Mouse (Mus musculus) CH12.LX (cell line): ENCODE measurements around the gene Traf1. TPM values are rescaled to one million over a fixed set of nuclear protein-coding genes. Genes with fewer than 3 reads are reported as not detected.

Experiments used
- DNase-seq: peaks from one replicate; pipeline ENCODE4 v3.0.0-alpha.2; 2013; ENCODE audit errors: extremely low read depth
- H3K27ac ChIP-seq: 2 replicates; pipeline ENCODE4 v1.5.1; 2012; ENCODE audit warnings: low read depth, mild to moderate bottlenecking, control low read depth, moderate library complexity; ENCODE audit not compliant: insufficient read depth
- H3K27me3 ChIP-seq: replicated peaks from 2 replicates; pipeline ENCODE3; 2012; ENCODE audit warnings: inconsistent platforms
- H3K36me3 ChIP-seq, 2 experiments: replicated peaks in 1 of 2; 2 replicates each; pipeline versions ENCODE3 to v1.6.1; 2012; ENCODE audit warnings: inconsistent platforms in 1 of 2, low read length in 1 of 2, mild to moderate bottlenecking in 1 of 2, mixed read lengths in 1 of 2, moderate library complexity in 1 of 2; ENCODE audit not compliant: control insufficient read depth in 1 of 2, insufficient read depth in 1 of 2
- H3K4me1 ChIP-seq, 2 experiments: 2 replicates each; pipeline ENCODE4 v1.6.1; 2012; ENCODE audit warnings: inconsistent platforms in 1 of 2, moderate library complexity in 1 of 2; ENCODE audit not compliant: insufficient read depth in 2 of 2, control insufficient read depth in 1 of 2
- H3K4me2 ChIP-seq: 2 replicates; pipeline ENCODE4 v1.6.1; 2012; ENCODE audit warnings: low read depth, mild to moderate bottlenecking, control low read depth; ENCODE audit not compliant: poor library complexity, insufficient read depth, severe bottlenecking
- H3K4me3 ChIP-seq, 3 experiments: fragments of 150-350 bp in 1 of 3; sonication (generic) in 1 of 3; replicated peaks in 1 of 3; 2 replicates each; pipeline versions ENCODE3 to v1.5.1; 2011 to 2012; ENCODE audit warnings: low read depth in 2 of 3, low read length in 2 of 3, mild to moderate bottlenecking in 2 of 3, moderate library complexity in 2 of 3, control low read depth in 1 of 3, improper control_type of control experiment in 1 of 3, inconsistent platforms in 1 of 3, mixed read lengths in 1 of 3; ENCODE audit not compliant: poor library complexity in 1 of 3
- H3K79me2 ChIP-seq: replicated peaks from 2 replicates; pipeline ENCODE4 v1.6.1; 2012; ENCODE audit warnings: mild to moderate bottlenecking, moderate library complexity; ENCODE audit not compliant: control insufficient read depth, poor library complexity, insufficient read depth, severe bottlenecking; ENCODE audit errors: extremely low read depth
- H3K9ac ChIP-seq: 2 replicates; pipeline ENCODE4 v1.6.1; 2012; ENCODE audit warnings: low read depth, mild to moderate bottlenecking, control low read depth, moderate library complexity; ENCODE audit not compliant: insufficient read depth
- H3K9me3 ChIP-seq: replicated peaks from 2 replicates; pipeline ENCODE3; 2012; ENCODE audit warnings: low read length, inconsistent platforms, mixed read lengths
- BHLHE40 ChIP-seq: IDR thresholded peaks from 2 replicates; pipeline ENCODE4 v1.6.1; 2011; ENCODE audit warnings: mild to moderate bottlenecking, low read depth, low read length, improper control_type of control experiment
- CHD1 ChIP-seq: IDR thresholded peaks from 2 replicates; pipeline ENCODE4 v1.6.1; 2012; ENCODE audit warnings: low read depth, low read length, improper control_type of control experiment, inconsistent platforms
- CHD2 ChIP-seq: IDR thresholded peaks from 2 replicates; pipeline ENCODE4 v1.6.1; 2011; ENCODE audit warnings: low read length, improper control_type of control experiment
- CTCF ChIP-seq, 2 experiments: IDR thresholded peaks in 1 of 2; conservative IDR thresholded peaks in 1 of 2; 2 replicates each; pipeline ENCODE4 v1.5.1; 2011 to 2012; ENCODE audit warnings: low read depth in 2 of 2, low read length in 2 of 2, improper control_type of control experiment in 1 of 2, inconsistent platforms in 1 of 2, mild to moderate bottlenecking in 1 of 2, moderate library complexity in 1 of 2
- E2F4 ChIP-seq: IDR thresholded peaks from 2 replicates; pipeline ENCODE4 v1.6.1; 2011; ENCODE audit warnings: low read depth, low read length, improper control_type of control experiment; ENCODE audit not compliant: insufficient replicate concordance
- ELF1 ChIP-seq: IDR thresholded peaks from 2 replicates; pipeline ENCODE4 v1.6.1; 2014; ENCODE audit warnings: low read depth, mild to moderate bottlenecking, inconsistent platforms, low read length, improper control_type of control experiment
- ETS1 ChIP-seq: conservative IDR thresholded peaks from 2 replicates; pipeline ENCODE4 v1.6.1; 2012; ENCODE audit warnings: low read depth, mild to moderate bottlenecking, inconsistent platforms, low read length, improper control_type of control experiment, moderate library complexity
- IRF4 ChIP-seq: IDR thresholded peaks from 2 replicates; pipeline ENCODE4 v1.6.1; 2014; ENCODE audit warnings: low read depth, mild to moderate bottlenecking, inconsistent platforms, low read length, improper control_type of control experiment
- JUN ChIP-seq: IDR thresholded peaks from 2 replicates; pipeline ENCODE4 v1.6.1; 2011; ENCODE audit warnings: low read depth, mild to moderate bottlenecking, low read length, improper control_type of control experiment, moderate library complexity; ENCODE audit not compliant: insufficient read depth
- JUND ChIP-seq: conservative IDR thresholded peaks from 2 replicates; pipeline ENCODE4 v1.6.1; 2011; ENCODE audit warnings: low read depth, low read length, improper control_type of control experiment
- KAT2A ChIP-seq: IDR thresholded peaks from 2 replicates; pipeline ENCODE4 v1.6.1; 2012; ENCODE audit warnings: low read length, improper control_type of control experiment, inconsistent platforms; ENCODE audit not compliant: insufficient replicate concordance
- MAFK ChIP-seq: IDR thresholded peaks from 2 replicates; pipeline ENCODE4 v1.6.1; 2011; ENCODE audit warnings: low read length, improper control_type of control experiment; ENCODE audit not compliant: insufficient replicate concordance
- MAX ChIP-seq: IDR thresholded peaks from 2 replicates; pipeline ENCODE4 v1.6.1; 2011; ENCODE audit warnings: low read length, improper control_type of control experiment
- MAZ ChIP-seq: IDR thresholded peaks from 2 replicates; pipeline ENCODE4 v1.6.1; 2012; ENCODE audit warnings: low read depth, mild to moderate bottlenecking, inconsistent platforms, low read length, improper control_type of control experiment, moderate library complexity
- MEF2A ChIP-seq: IDR thresholded peaks from 2 replicates; pipeline ENCODE4 v1.6.1; 2014; ENCODE audit warnings: low read depth, mild to moderate bottlenecking, inconsistent platforms, low read length, improper control_type of control experiment, borderline replicate concordance
- MXI1 ChIP-seq: IDR thresholded peaks from 2 replicates; pipeline ENCODE4 v1.6.1; 2011; ENCODE audit warnings: mild to moderate bottlenecking, low read depth, low read length, improper control_type of control experiment
- MYC ChIP-seq: IDR thresholded peaks from 2 replicates; pipeline ENCODE4 v1.6.1; 2011; ENCODE audit warnings: low read depth, mild to moderate bottlenecking, improper control_type of control experiment, low read length
- PAX5 ChIP-seq: IDR thresholded peaks from 2 replicates; pipeline ENCODE4 v1.6.1; 2012; ENCODE audit warnings: low read length, inconsistent platforms, mixed read lengths
- POLR2A ChIP-seq: IDR thresholded peaks from 2 replicates; pipeline ENCODE4 v1.6.1; 2011; ENCODE audit warnings: low read depth, mild to moderate bottlenecking, improper control_type of control experiment, low read length
- POLR2AphosphoS2 ChIP-seq: IDR thresholded peaks from 2 replicates; pipeline ENCODE4 v1.6.1; 2011; ENCODE audit warnings: low read depth, low read length, improper control_type of control experiment
- RAD21 ChIP-seq: IDR thresholded peaks from 2 replicates; pipeline ENCODE4 v1.6.1; 2011; ENCODE audit warnings: low read depth, mild to moderate bottlenecking, low read length, improper control_type of control experiment, moderate library complexity
- RCOR1 ChIP-seq: conservative IDR thresholded peaks from 2 replicates; pipeline ENCODE4 v1.6.1; 2012; ENCODE audit warnings: low read depth, mild to moderate bottlenecking, inconsistent platforms, low read length, improper control_type of control experiment
- TBP ChIP-seq: conservative IDR thresholded peaks from 2 replicates; pipeline ENCODE4 v1.6.1; 2011; ENCODE audit warnings: low read depth, low read length, improper control_type of control experiment
- TCF12 ChIP-seq: IDR thresholded peaks from 2 replicates; pipeline ENCODE4 v1.6.1; 2014; ENCODE audit warnings: low read depth, mild to moderate bottlenecking, inconsistent platforms, low read length, improper control_type of control experiment
- UBTF ChIP-seq: IDR thresholded peaks from 2 replicates; pipeline ENCODE4 v1.6.1; 2012; ENCODE audit warnings: low read depth, mild to moderate bottlenecking, inconsistent platforms, low read length, improper control_type of control experiment, moderate library complexity
- USF2 ChIP-seq: conservative IDR thresholded peaks from 2 replicates; pipeline ENCODE4 v1.6.1; 2011; ENCODE audit warnings: low read depth, low read length, improper control_type of control experiment
- ZC3H11A ChIP-seq: IDR thresholded peaks from 2 replicates; pipeline ENCODE4 v1.6.1; 2012; ENCODE audit warnings: low read depth, mild to moderate bottlenecking, inconsistent platforms, low read length, improper control_type of control experiment
- ZKSCAN1 ChIP-seq: IDR thresholded peaks from 2 replicates; pipeline ENCODE4 v1.6.1; 2012; ENCODE audit warnings: low read depth, inconsistent platforms, low read length, improper control_type of control experiment, borderline replicate concordance
- ZMIZ1 ChIP-seq: IDR thresholded peaks from 2 replicates; pipeline ENCODE4 v1.6.1; 2012; ENCODE audit warnings: low read depth, mild to moderate bottlenecking, inconsistent platforms, low read length, improper control_type of control experiment
- ZNF384 ChIP-seq: IDR thresholded peaks from 2 replicates; pipeline ENCODE4 v1.6.1; 2012; ENCODE audit warnings: low read depth, low read length, improper control_type of control experiment, inconsistent platforms
- dilution Hi-C: fragments of 300-500 bp; cut with MboI; formaldehyde crosslinking; loops from 2 replicates; pipeline ENCODE4 v1.14.3; 2020; ENCODE audit warnings: low sequenced_read_pairs; ENCODE audit not compliant: extremely low pct_unique_long_range_greater_than_20kb, extremely low pct_ligation_motif_present
- in situ Hi-C: fragments of 300-500 bp; cut with MboI; formaldehyde crosslinking; loops from 3 replicates; pipeline ENCODE4 v1.14.3; 2019; ENCODE audit warnings: low sequenced_read_pairs, low pct_ligation_motif_present, low pct_unique_long_range_greater_than_20kb, mixed read lengths
- polyA plus RNA-seq: library from polyadenylated mRNA; unstranded; fragments of >175 nt; gene quantifications from 2 replicates; pipeline ENCODE4 v1.2.1, GENCODE M21; 2012; ENCODE audit warnings: low read depth; ENCODE audit not compliant: insufficient read length
- total RNA-seq, 2 experiments: library from RNA; depleted of rRNA; stranded (reverse); fragments of 300-350 nt in 1 of 2; fragments of >200 nt in 1 of 2; gene quantifications; 2 replicates each; pipeline ENCODE4 v1.2.3; 2012 to 2014

Traf1 gene
- total and polyA plus RNA-seq, 3 experiments = 47.9 to 151 (median 66.9) TPM

- Histone ChIP-seq H3K4me1 (peaks cover 25 to 67% of the 10 kb centered on the region in 2 experiments), H3K36me3 (no peaks in the 10 kb centered on the region), H3K4me2 (no peak overlapping the region)
- dilution Hi-C loops = no loop called here
- TF ChIP-seq ZMIZ1 (no peak), RAD21 (no peak), KAT2A (no peak), MAZ (no peak), ETS1 (no peak), MAFK (no peak), UBTF (no peak), ZC3H11A (no peak), MYC (no peak), ELF1 (no peak), POLR2AphosphoS2 (no peak), E2F4 (no peak)
- TF ChIP-seq, all 38 proteins: peak for 0
- in situ Hi-C loops = no loop called here
- Histone ChIP-seq H3K27me3 (no peaks in the 10 kb centered on the region), H3K9ac (no peak overlapping the region), H3K79me2 (no peaks in the 10 kb centered on the region), H3K4me3 (no peak overlapping the region), H3K27ac (no peak overlapping the region; the same call in 1 of the 2 replicates), H3K9me3 (peaks cover 7% of the 10 kb centered on the region)
- no peak for DNase-seq
Measured at GRCm38 (mm10) chr2:34978226-34978625, 16.7 kb upstream of the Traf1 start.

- H3K4me1 ChIP-seq = peaks cover 23 to 67% of the 10 kb centered on the region in 2 experiments
- H3K9me3 ChIP-seq = peaks cover 7% of the 10 kb centered on the region
- peak; percentile 90 for DNase-seq
- in situ Hi-C loops (no loop called here), dilution Hi-C loops (no loop called here)
- H3K9ac ChIP-seq = peak overlapping the region; percentile 1; the same call in 1 of the 2 replicates
- H3K27me3 ChIP-seq = no peaks in the 10 kb centered on the region
- peak overlapping the region; percentile 17 for H3K4me2 ChIP-seq
- peak overlapping the region; percentile 95 for H3K27ac ChIP-seq
- no peaks in the 10 kb centered on the region for H3K36me3 ChIP-seq
- H3K4me3 ChIP-seq = peak overlapping the region in 2 of 3 experiments; percentile 0 to 32
- no peaks in the 10 kb centered on the region for H3K79me2 ChIP-seq
- TF ChIP-seq ELF1 = 0 out of 2 replicates have a peak, but pooled peaks have one; percentile 30
- peak; percentile 63; the same call in 1 of the 2 replicates for TF ChIP-seq TBP
- TF ChIP-seq MXI1 = peak; percentile 95
- no peak for TF ChIP-seq ZKSCAN1
- TF ChIP-seq PAX5 = no peak
- TF ChIP-seq MEF2A = peak; percentile 85
- peak; percentile 74 for TF ChIP-seq BHLHE40
- peak; percentile 61 for TF ChIP-seq POLR2A
- TF ChIP-seq JUN = peak; percentile 69
- 0 out of 2 replicates have a peak, but pooled peaks have one; percentile 31 for TF ChIP-seq MAZ
- TF ChIP-seq KAT2A = 0 out of 2 replicates have a peak, but pooled peaks have one; percentile 53
- TF ChIP-seq ZC3H11A = no peak
- peak; percentile 68; the same call in 1 of the 2 replicates for TF ChIP-seq CHD2
- peak; percentile 85 for TF ChIP-seq RCOR1
- 0 out of 2 replicates have a peak, but pooled peaks have one; percentile 16 for TF ChIP-seq CHD1
- TF ChIP-seq MAX = peak; percentile 53; the same call in 1 of the 2 replicates
- TF ChIP-seq RAD21 = no peak; the same call in none of the 2 replicates
- peak; percentile 76; the same call in 1 of the 2 replicates for TF ChIP-seq JUND
- peak; percentile 83 for TF ChIP-seq USF2
- peak; percentile 69 for TF ChIP-seq ZNF384
- TF ChIP-seq TCF12 = peak; percentile 79
- TF ChIP-seq CTCF (conservative IDR thresholded peaks at IDR 0.05 in 1 of 2, IDR thresholded peaks at IDR 0.05 in 1 of 2; ENCODE audit: low read depth in 2 of 2, low read length in 2 of 2) = no peak
- TF ChIP-seq MYC = peak; percentile 80
- peak; percentile 87 for TF ChIP-seq ETS1
- TF ChIP-seq IRF4 = peak; percentile 97
Measured at GRCm38 (mm10) chr2:34976945-34977658, 15.5 kb upstream of the Traf1 start.
